Mouse (Mus musculus) heart, postnatal 36 days (tissue): ENCODE measurements around the gene Myt1l. TPM values are rescaled to one million over a fixed set of nuclear protein-coding genes. Genes with fewer than 3 reads are reported as not detected.

Experiments used
- DNase-seq, 2 experiments: peaks; one replicate each; pipeline ENCODE4 v3.0.0; 2021 to 2022
- intact Hi-C: fragments of 180-260 bp; cut with DNase I; formaldehyde crosslinking; loops from one replicate; pipeline ENCODE4 v1.15.1; 2025
- total RNA-seq, 2 experiments: library from RNA; stranded (reverse); gene quantifications; 2 replicates each; pipeline ENCODE4 v1.2.3; 2021

Myt1l gene
- total RNA-seq, 2 experiments from 2014 or later, result 0.16 TPM; not detected in 1

GRCm38 (mm10) chr12:29559769-29560168 lies 31.6 kb downstream of the Myt1l start:
- no peak for DNase-seq

GRCm38 (mm10) chr12:29561222-29561621 lies 33.0 kb downstream of the Myt1l start:
- DNase-seq, result no peak
- intact Hi-C loops, result no loop called here

More at GRCm38 (mm10) chr12:29559769-29560168, 31.6 kb downstream of the Myt1l start:
- intact Hi-C loops, result no loop called here

- intact Hi-C loops, result no loop called here
- DNase-seq, result no peak
Observed at GRCm38 (mm10) chr12:29569311-29569710, 41.1 kb downstream of the Myt1l start.

- intact Hi-C loops, result no loop called here
Observed at GRCm38 (mm10) chr12:29570351-29570750, 42.2 kb downstream of the Myt1l start.

GRCm38 (mm10) chr12:29571613-29572012 lies 43.4 kb downstream of the Myt1l start:
- no peak for DNase-seq
- intact Hi-C loops, result no loop called here

More at GRCm38 (mm10) chr12:29570351-29570750, 42.2 kb downstream of the Myt1l start:
- DNase-seq, result no peak

- intact Hi-C loops, result no loop called here
- DNase-seq, result no peak
Observed at GRCm38 (mm10) chr12:29593787-29594186, 65.6 kb downstream of the Myt1l start.

- DNase-seq, result no peak
- intact Hi-C loops, result no loop called here
Observed at GRCm38 (mm10) chr12:29599916-29600315, 71.7 kb downstream of the Myt1l start.

- no peak for DNase-seq
- intact Hi-C loops, result no loop called here
Observed at GRCm38 (mm10) chr12:29601223-29601622, 73.0 kb downstream of the Myt1l start.

- intact Hi-C loops, result no loop called here
- no peak for DNase-seq
Observed at GRCm38 (mm10) chr12:29604659-29605058, 76.5 kb downstream of the Myt1l start.

GRCm38 (mm10) chr12:29605124-29605523 lies 76.9 kb downstream of the Myt1l start:
- intact Hi-C loops, result no loop called here
- DNase-seq, result no peak

- no peak for DNase-seq
- intact Hi-C loops, result no loop called here
Observed at GRCm38 (mm10) chr12:29606221-29606620, 78.0 kb downstream of the Myt1l start.

- intact Hi-C loops, result no loop called here
- DNase-seq, result no peak
Observed at GRCm38 (mm10) chr12:29617746-29618145, 89.6 kb downstream of the Myt1l start.

GRCm38 (mm10) chr12:29621530-29621929 lies 93.3 kb downstream of the Myt1l start:
- DNase-seq, result no peak
- intact Hi-C loops, result no loop called here

GRCm38 (mm10) chr12:29627956-29628750 lies 100.0 kb downstream of the Myt1l start:
- intact Hi-C loops, result no loop called here
- DNase-seq, result no peak

GRCm38 (mm10) chr12:29629875-29630538 lies 101.8 kb downstream of the Myt1l start:
- intact Hi-C loops, result no loop called here
- DNase-seq, result no peak

GRCm38 (mm10) chr12:29634509-29634908 lies 106.3 kb downstream of the Myt1l start:
- intact Hi-C loops, result no loop called here
- DNase-seq, result no peak

GRCm38 (mm10) chr12:29639543-29640196 lies 111.5 kb downstream of the Myt1l start:
- no peak for DNase-seq
- intact Hi-C loops, result no loop called here

GRCm38 (mm10) chr12:29640201-29640600 lies 112.0 kb downstream of the Myt1l start:
- no peak for DNase-seq
- intact Hi-C loops, result no loop called here

GRCm38 (mm10) chr12:29642915-29643314 lies 114.7 kb downstream of the Myt1l start:
- intact Hi-C loops, result no loop called here
- no peak for DNase-seq

GRCm38 (mm10) chr12:29644091-29644490 lies 115.9 kb downstream of the Myt1l start:
- intact Hi-C loops, result no loop called here
- no peak for DNase-seq

- no peak for DNase-seq
- intact Hi-C loops, result no loop called here
Observed at GRCm38 (mm10) chr12:29644721-29645120, 116.5 kb downstream of the Myt1l start.
